Mouse (Mus musculus): ENCODE measurements around the gene Bzw1.
"Not testable (repeated sequence)": the region's sequence is repeated elsewhere in the genome, so short reads cannot be mapped to it uniquely, and the experiment has no call there.

Gene Bzw1

GRCm38 (mm10) chr1:58392652-58393283 is at the start of gene Bzw1:
TSS of gene Bzw1 (plus strand) at chr1:58392898.
- in situ Hi-C loops (cut with MboI; ENCODE audit: unreplicated experiment in 2 of 2), result loop anchor here in 1 of 2 experiments (5.0 to 25.0 kb wide), 3 partner anchors 95 to 988 kb away; partner anchors contain the start of genes Maip1 and Tyw5

GRCm38 (mm10) chr1:58343861-58344260 is 48.8 kb upstream of the Bzw1 start:
- in situ Hi-C loops (cut with MboI; ENCODE audit: unreplicated experiment in 2 of 2), result no loop called here

GRCm38 (mm10) chr1:58344570-58344969 is 48.1 kb upstream of the Bzw1 start:
- in situ Hi-C loops (cut with MboI; ENCODE audit: unreplicated experiment in 2 of 2), result no loop called here

- in situ Hi-C loops (cut with MboI; ENCODE audit: unreplicated experiment in 2 of 2), result no loop called here
Measured at GRCm38 (mm10) chr1:58346159-58346558, 46.5 kb upstream of the Bzw1 start.

GRCm38 (mm10) chr1:58348712-58349111 is 44.0 kb upstream of the Bzw1 start:
- in situ Hi-C loops (cut with MboI; ENCODE audit: unreplicated experiment in 2 of 2), result no loop called here

- in situ Hi-C loops (cut with MboI; ENCODE audit: unreplicated experiment in 2 of 2), result no loop called here
Measured at GRCm38 (mm10) chr1:58353238-58353893, 39.3 kb upstream of the Bzw1 start.

GRCm38 (mm10) chr1:58358958-58359901 is 33.5 kb upstream of the Bzw1 start:
- in situ Hi-C loops (cut with MboI; ENCODE audit: unreplicated experiment in 2 of 2), result no loop called here

- in situ Hi-C loops (cut with MboI; ENCODE audit: unreplicated experiment in 2 of 2), result no loop called here
Measured at GRCm38 (mm10) chr1:58362296-58362695, 30.4 kb upstream of the Bzw1 start.

- in situ Hi-C loops (cut with MboI; ENCODE audit: unreplicated experiment in 2 of 2), result no loop called here
Measured at GRCm38 (mm10) chr1:58364551-58364950, 28.1 kb upstream of the Bzw1 start.

GRCm38 (mm10) chr1:58365829-58366228 is 26.9 kb upstream of the Bzw1 start:
- in situ Hi-C loops (cut with MboI; ENCODE audit: unreplicated experiment in 2 of 2), result no loop called here

GRCm38 (mm10) chr1:58366737-58367471 is 25.8 kb upstream of the Bzw1 start:
- in situ Hi-C loops (cut with MboI; ENCODE audit: unreplicated experiment in 2 of 2), result no loop called here

- in situ Hi-C loops (cut with MboI; ENCODE audit: unreplicated experiment in 2 of 2), result no loop called here
Measured at GRCm38 (mm10) chr1:58369716-58370115, 23.0 kb upstream of the Bzw1 start.

- in situ Hi-C loops (cut with MboI; ENCODE audit: unreplicated experiment in 2 of 2), result not testable (repeated sequence)
Measured at GRCm38 (mm10) chr1:58374266-58374665, 18.4 kb upstream of the Bzw1 start.

- in situ Hi-C loops (cut with MboI; ENCODE audit: unreplicated experiment in 2 of 2), result loop anchor here in 1 of 2 experiments (25.0 kb wide), 1 partner anchor 213 kb away; no protein-coding TSS in a partner anchor
Measured at GRCm38 (mm10) chr1:58375574-58376147, 17.0 kb upstream of the Bzw1 start.

GRCm38 (mm10) chr1:58382586-58383281 is 10.0 kb upstream of the Bzw1 start:
- in situ Hi-C loops (cut with MboI; ENCODE audit: unreplicated experiment in 2 of 2), result loop anchor here (10.0 to 25.0 kb wide), 2 partner anchors 68 to 220 kb away; no protein-coding TSS in a partner anchor

GRCm38 (mm10) chr1:58391421-58392267 is 1.1 kb upstream of the Bzw1 start:
- in situ Hi-C loops (cut with MboI; ENCODE audit: unreplicated experiment in 2 of 2), result loop anchor here in 1 of 2 experiments (5.0 to 25.0 kb wide), 3 partner anchors 94 to 987 kb away; partner anchors contain the start of genes Maip1 and Tyw5

- in situ Hi-C loops (cut with MboI; ENCODE audit: unreplicated experiment in 2 of 2), result loop anchor here in 1 of 2 experiments (5.0 to 25.0 kb wide), 3 partner anchors 95 to 987 kb away; partner anchors contain the start of genes Maip1 and Tyw5
Measured at GRCm38 (mm10) chr1:58392268-58392651, 438 bp upstream of the Bzw1 start.

Measured in v-Abl transformed pro-B cells (cell line).